Mouse (Mus musculus) heart, adult 2 months (tissue): ENCODE results near the gene Eif3f.

Experiments
- CTCF ChIP-seq: fragments of 200-600 bp; IDR thresholded peaks from 2 replicates; pipeline ENCODE4 v1.8.1; 2022; ENCODE audit warnings: antibody characterized with exemption, mild to moderate bottlenecking, moderate library complexity
- EP300 ChIP-seq: fragments of 200-500 bp; IDR thresholded peaks from 2 replicates; pipeline ENCODE4 v1.6.1; 2011; ENCODE audit warnings: low read depth, low read length, control low read depth; ENCODE audit not compliant: insufficient read depth
- POLR2A ChIP-seq: fragments of 200-500 bp; IDR thresholded peaks from 2 replicates; pipeline ENCODE4 v1.6.1; 2011; ENCODE audit warnings: mild to moderate bottlenecking, low read depth, low read length, control low read depth; ENCODE audit not compliant: insufficient read depth

- TF ChIP-seq CTCF: peak; percentile 59
- TF ChIP-seq EP300: no peak
- no peak for TF ChIP-seq POLR2A
These were observed 20.0 kb downstream of the Eif3f start for GRCm38 (mm10) chr7:108954185-108954584.
